Mouse (Mus musculus): ENCODE data around the gene Nbeal1. TPM values are rescaled to one million over a fixed set of nuclear protein-coding genes. Genes with fewer than 3 reads are reported as not detected.
"Not testable (repeated sequence)": the region's sequence is repeated elsewhere in the genome, so short reads cannot be mapped to it uniquely, and the experiment has no call there.

Nbeal1 gene
- polyA plus RNA-seq, 1 experiment from 2014 or later, result 9.5 TPM

DNA sequence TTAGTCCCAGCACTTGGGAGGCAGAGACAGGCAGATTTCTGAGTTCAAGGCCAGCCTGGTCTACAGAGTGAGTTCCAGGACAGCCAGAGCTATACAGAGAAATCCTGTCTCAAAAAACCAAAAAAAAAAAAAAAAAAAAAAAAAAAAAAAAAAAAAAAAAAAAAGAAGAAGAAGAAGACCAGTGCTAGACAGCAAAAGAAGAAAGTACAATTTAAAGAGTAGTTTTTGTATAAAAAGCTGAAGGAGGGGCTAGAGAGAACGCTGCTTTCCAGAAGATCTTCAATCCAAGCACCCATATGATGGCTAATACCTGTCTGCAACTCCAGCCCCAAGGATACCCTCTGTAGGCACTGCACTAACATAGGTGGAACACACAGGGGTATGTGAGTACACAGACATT, 2.6 kb upstream of the Nbeal1 start:
- not testable (repeated sequence) for H3K36me3 ChIP-seq (ENCODE audit: control insufficient read depth, insufficient read depth, low read length); H3K4me1 ChIP-seq (replicated peaks; ENCODE audit: control insufficient read depth, insufficient read depth, low read length); H3K4me3 ChIP-seq (ENCODE audit: low read depth, low read length); ATAC-seq (replicated peaks; ENCODE audit: low FRiP score); H3K4me2 ChIP-seq (ENCODE audit: low read depth, low read length, severe bottlenecking); DNase-seq (ENCODE audit: low spot score); H3K27me3 ChIP-seq (ENCODE audit: control insufficient read depth, insufficient read depth, low read length); H3K27ac ChIP-seq (ENCODE audit: low read depth, low read length); H3K9ac ChIP-seq (ENCODE audit: low read length); H3K9me3 ChIP-seq (ENCODE audit: control insufficient read depth, low read length)
- 97% methylated on average over 1 of the region's 1 CpGs for WGBS

DNA sequence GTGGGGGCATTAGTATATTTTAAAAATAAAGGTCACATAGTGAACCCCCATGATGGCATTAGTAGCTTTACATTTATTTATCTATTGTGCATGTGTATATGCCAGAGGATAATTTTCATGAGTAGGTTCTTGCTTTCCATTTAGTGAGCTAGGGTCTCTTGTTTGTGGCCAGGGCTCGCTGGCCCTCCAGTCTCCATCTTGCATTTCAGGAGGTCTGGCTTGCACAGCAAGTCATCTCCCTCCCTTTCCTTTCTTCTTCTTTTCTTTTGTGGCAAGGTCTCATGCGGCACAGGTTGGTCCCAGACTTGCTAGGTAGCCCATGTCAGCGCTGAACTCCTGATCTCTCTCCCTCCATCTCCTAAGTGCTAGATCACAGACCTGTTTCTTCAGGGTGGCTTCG, 1.0 kb upstream of the Nbeal1 start:
- DNase-seq (ENCODE audit: low spot score), result peak; percentile 48
- H3K9ac ChIP-seq (ENCODE audit: low read length), result no peak overlapping the region; the same call in 1 of the 2 replicates

DNA sequence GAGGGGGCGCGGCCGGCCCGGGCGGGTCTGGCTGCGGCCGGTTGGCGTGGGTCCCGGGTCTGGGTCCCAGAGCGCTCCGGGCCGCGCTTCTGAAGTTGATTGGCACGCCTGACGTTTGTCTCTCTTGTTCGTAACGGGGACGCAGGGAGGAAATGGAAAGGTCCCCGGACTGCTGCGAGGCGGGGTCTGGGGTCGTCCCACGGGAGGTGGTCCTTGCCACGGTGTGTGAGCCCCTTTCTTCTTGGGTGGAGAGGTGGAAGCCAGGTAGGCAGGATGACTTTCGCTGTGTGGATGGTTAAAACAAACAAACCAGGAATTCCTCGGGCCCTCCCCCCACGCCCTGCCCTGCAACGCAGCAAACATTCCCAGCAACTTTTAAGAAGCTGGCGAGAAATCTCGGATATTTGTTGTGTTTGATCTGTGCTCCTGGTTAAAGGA, 404 bp downstream of the Nbeal1 start:
- under 1% methylated on average over 29 of the region's 30 CpGs for WGBS
- H3K4me2 ChIP-seq (ENCODE audit: low read depth, low read length, severe bottlenecking), result peak overlapping the region; percentile 62
- H3K9me3 ChIP-seq (ENCODE audit: control insufficient read depth, low read length), result no peaks in the 10 kb centered on the region
- no peaks in the 10 kb centered on the region for H3K27me3 ChIP-seq (ENCODE audit: control insufficient read depth, insufficient read depth, low read length)
- H3K36me3 ChIP-seq (ENCODE audit: control insufficient read depth, insufficient read depth, low read length), result no peaks in the 10 kb centered on the region
- 0 out of 2 replicates have a peak, but pooled peaks cover 2% of the 10 kb centered on the region for H3K4me1 ChIP-seq (replicated peaks; ENCODE audit: control insufficient read depth, insufficient read depth, low read length)
- H3K27ac ChIP-seq (ENCODE audit: low read depth, low read length), result peak overlapping the region; percentile 81
- ATAC-seq (replicated peaks; ENCODE audit: low FRiP score) (peak; percentile 84), DNase-seq (ENCODE audit: low spot score) (no peak)
- peak overlapping the region; percentile 80 for H3K9ac ChIP-seq (ENCODE audit: low read length)
- peak overlapping the region; percentile 72 for H3K4me3 ChIP-seq (ENCODE audit: low read depth, low read length)

More for the DNA sequence above, 1.0 kb upstream of the Nbeal1 start:
- Histone ChIP-seq H3K4me3 (ENCODE audit: low read depth, low read length) (peak overlapping the region; percentile 72), H3K4me2 (ENCODE audit: low read depth, low read length, severe bottlenecking) (peak overlapping the region; percentile 54; the same call in 1 of the 2 replicates), H3K27ac (ENCODE audit: low read depth, low read length) (no peak overlapping the region), H3K27me3 (ENCODE audit: control insufficient read depth, insufficient read depth, low read length) (no peaks in the 10 kb centered on the region), H3K9me3 (ENCODE audit: control insufficient read depth, low read length) (no peaks in the 10 kb centered on the region), H3K4me1 (replicated peaks; ENCODE audit: control insufficient read depth, insufficient read depth, low read length) (0 out of 2 replicates have a peak, but pooled peaks cover 2% of the 10 kb centered on the region), H3K36me3 (ENCODE audit: control insufficient read depth, insufficient read depth, low read length) (no peaks in the 10 kb centered on the region)
- no peak for ATAC-seq (replicated peaks; ENCODE audit: low FRiP score)
- 19% methylated on average over 4 of the region's 4 CpGs for WGBS

DNA sequence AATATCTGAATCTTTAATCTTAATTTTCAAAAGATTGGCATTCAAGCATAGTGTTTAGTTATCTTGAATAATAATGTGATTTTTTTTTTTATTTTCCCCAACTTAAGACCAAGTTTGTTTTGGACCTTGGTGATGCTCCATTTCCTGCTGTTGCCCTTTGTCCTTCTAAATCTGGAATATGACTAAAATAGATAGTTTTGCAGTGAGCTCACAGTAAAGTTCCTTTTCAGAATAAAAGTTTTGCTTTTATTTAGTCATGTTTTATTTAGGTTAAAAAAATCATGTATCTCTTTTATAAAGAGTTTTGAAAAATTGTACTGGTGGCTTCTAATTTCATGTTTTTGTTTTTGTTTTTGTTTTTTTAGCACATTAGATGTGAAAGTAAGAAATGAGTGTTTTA, 8.1 kb downstream of the Nbeal1 start:
- Histone ChIP-seq H3K27me3 (ENCODE audit: control insufficient read depth, insufficient read depth, low read length) (no peaks in the 10 kb centered on the region), H3K9me3 (ENCODE audit: control insufficient read depth, low read length) (no peaks in the 10 kb centered on the region), H3K27ac (ENCODE audit: low read depth, low read length) (no peak overlapping the region), H3K4me1 (replicated peaks; ENCODE audit: control insufficient read depth, insufficient read depth, low read length) (no peaks in the 10 kb centered on the region), H3K4me3 (ENCODE audit: low read depth, low read length) (no peak overlapping the region), H3K4me2 (ENCODE audit: low read depth, low read length, severe bottlenecking) (no peak overlapping the region), H3K36me3 (ENCODE audit: control insufficient read depth, insufficient read depth, low read length) (no peaks in the 10 kb centered on the region), H3K9ac (ENCODE audit: low read length) (no peak overlapping the region)
- DNase-seq (ENCODE audit: low spot score), result no peak
- ATAC-seq (replicated peaks; ENCODE audit: low FRiP score), result no peak

DNA sequence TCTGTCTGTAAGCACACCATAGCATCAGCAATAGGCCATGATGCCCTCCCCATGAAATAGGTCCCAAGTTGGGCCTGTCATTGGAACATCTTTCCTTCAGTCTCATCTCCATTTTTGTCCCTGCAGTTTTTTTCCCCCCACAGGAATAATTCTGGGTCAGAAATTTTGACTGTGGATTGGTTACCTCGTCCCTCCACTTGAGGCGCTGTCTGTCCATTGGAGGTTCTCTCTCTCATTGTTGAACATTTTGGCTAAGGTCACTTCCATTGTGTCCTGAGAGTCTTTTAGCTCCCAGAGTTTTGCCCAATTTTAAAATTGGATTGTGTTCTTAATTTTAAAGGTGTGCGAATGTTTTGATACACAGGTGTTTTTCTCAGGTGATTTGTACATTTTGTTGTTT, 16.4 kb downstream of the Nbeal1 start:
- no peak overlapping the region for H3K4me3 ChIP-seq (ENCODE audit: low read depth, low read length)
- ATAC-seq (replicated peaks; ENCODE audit: low FRiP score) (no peak), DNase-seq (ENCODE audit: low spot score) (no peak)
- no peak overlapping the region for H3K27ac ChIP-seq (ENCODE audit: low read depth, low read length)
- peaks cover 1% of the 10 kb centered on the region; the same call in 1 of the 2 replicates for H3K36me3 ChIP-seq (ENCODE audit: control insufficient read depth, insufficient read depth, low read length)
- WGBS, result 68% methylated on average over 3 of the region's 3 CpGs
- H3K9ac ChIP-seq (ENCODE audit: low read length), result no peak overlapping the region
- H3K4me2 ChIP-seq (ENCODE audit: low read depth, low read length, severe bottlenecking), result no peak overlapping the region
- H3K4me1 ChIP-seq (replicated peaks; ENCODE audit: control insufficient read depth, insufficient read depth, low read length), result no peaks in the 10 kb centered on the region
- H3K27me3 ChIP-seq (ENCODE audit: control insufficient read depth, insufficient read depth, low read length), result no peaks in the 10 kb centered on the region
- no peaks in the 10 kb centered on the region for H3K9me3 ChIP-seq (ENCODE audit: control insufficient read depth, low read length)

DNA sequence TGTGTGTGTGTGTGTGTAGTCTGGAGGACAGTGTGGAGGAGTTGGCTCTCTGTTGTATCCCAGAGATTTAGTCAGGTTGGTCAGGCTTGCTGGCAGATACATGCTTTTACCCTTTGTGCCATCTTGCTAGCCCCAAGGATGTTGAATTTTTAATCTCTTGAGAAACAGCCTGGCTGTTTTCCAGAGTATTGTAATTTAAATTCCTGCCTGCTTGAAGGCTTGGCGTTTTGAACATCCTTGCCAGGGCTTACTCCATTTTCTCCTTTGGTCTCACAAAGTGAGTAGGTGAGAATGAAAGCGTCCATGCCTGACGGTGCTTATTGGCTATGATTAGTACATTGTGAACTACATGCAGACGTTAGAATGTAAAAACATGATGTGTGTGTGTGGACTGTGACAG, 18.6 kb downstream of the Nbeal1 start:
- no peak for ATAC-seq (replicated peaks; ENCODE audit: low FRiP score)
- no peak overlapping the region for H3K9ac ChIP-seq (ENCODE audit: low read length)
- no peak overlapping the region for H3K4me3 ChIP-seq (ENCODE audit: low read depth, low read length)
- no peak for DNase-seq (ENCODE audit: low spot score)
- WGBS, result 85% methylated on average over 4 of the region's 4 CpGs
- peaks cover 3% of the 10 kb centered on the region; the same call in 1 of the 2 replicates for H3K36me3 ChIP-seq (ENCODE audit: control insufficient read depth, insufficient read depth, low read length)
- H3K27me3 ChIP-seq (ENCODE audit: control insufficient read depth, insufficient read depth, low read length), result no peaks in the 10 kb centered on the region
- no peaks in the 10 kb centered on the region for H3K4me1 ChIP-seq (replicated peaks; ENCODE audit: control insufficient read depth, insufficient read depth, low read length)
- H3K27ac ChIP-seq (ENCODE audit: low read depth, low read length), result no peak overlapping the region
- no peaks in the 10 kb centered on the region for H3K9me3 ChIP-seq (ENCODE audit: control insufficient read depth, low read length)
- no peak overlapping the region for H3K4me2 ChIP-seq (ENCODE audit: low read depth, low read length, severe bottlenecking)

DNA sequence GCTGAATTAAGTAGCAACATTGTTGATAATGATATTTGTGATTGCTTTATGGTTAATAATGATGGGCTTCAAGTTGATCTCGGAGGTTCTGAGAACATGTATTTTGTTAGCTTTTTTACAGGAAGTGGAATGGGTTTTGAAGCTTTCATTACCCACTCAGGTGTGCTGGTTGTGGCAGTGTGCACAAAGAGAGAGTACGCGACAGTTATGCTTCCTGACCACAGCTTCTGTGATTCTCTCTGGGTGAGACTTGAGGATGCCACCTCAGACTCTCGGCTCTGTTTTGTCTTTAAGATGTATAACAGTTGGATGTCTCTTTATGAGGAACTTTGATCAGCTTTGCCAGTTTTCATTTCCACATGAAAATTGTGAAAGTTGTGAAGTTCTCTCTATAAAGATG, 55.9 kb downstream of the Nbeal1 start:
- ATAC-seq (replicated peaks; ENCODE audit: low FRiP score) (no peak), DNase-seq (ENCODE audit: low spot score) (no peak)
- Histone ChIP-seq H3K36me3 (ENCODE audit: control insufficient read depth, insufficient read depth, low read length) (no peaks in the 10 kb centered on the region), H3K9ac (ENCODE audit: low read length) (no peak overlapping the region), H3K4me2 (ENCODE audit: low read depth, low read length, severe bottlenecking) (no peak overlapping the region), H3K4me3 (ENCODE audit: low read depth, low read length) (no peak overlapping the region), H3K9me3 (ENCODE audit: control insufficient read depth, low read length) (no peaks in the 10 kb centered on the region; the same call in 1 of the 2 replicates), H3K27ac (ENCODE audit: low read depth, low read length) (no peak overlapping the region), H3K4me1 (replicated peaks; ENCODE audit: control insufficient read depth, insufficient read depth, low read length) (no peaks in the 10 kb centered on the region), H3K27me3 (ENCODE audit: control insufficient read depth, insufficient read depth, low read length) (no peaks in the 10 kb centered on the region)
- 95% methylated on average over 4 of the region's 4 CpGs for WGBS

DNA sequence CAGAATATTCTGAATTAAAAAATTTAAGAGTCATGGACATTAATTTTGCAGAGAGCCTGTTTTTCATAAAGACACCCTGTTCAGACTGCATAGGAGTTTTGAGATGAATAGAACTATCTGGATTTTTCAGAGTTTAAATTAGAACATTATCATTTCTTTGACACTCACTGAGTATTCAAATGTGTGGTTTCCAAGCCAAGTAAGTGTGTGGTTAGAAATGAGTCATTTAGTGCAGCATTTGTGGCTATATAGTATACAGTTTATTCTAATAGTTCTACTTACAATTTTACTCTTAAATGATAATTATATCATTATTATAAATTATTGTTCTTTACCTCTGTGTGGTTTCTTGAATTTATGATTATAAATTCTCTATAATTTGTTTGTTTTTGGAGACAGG, 60.0 kb downstream of the Nbeal1 start:
- Histone ChIP-seq H3K9ac (ENCODE audit: low read length) (no peak overlapping the region), H3K27ac (ENCODE audit: low read depth, low read length) (no peak overlapping the region), H3K4me2 (ENCODE audit: low read depth, low read length, severe bottlenecking) (no peak overlapping the region), H3K9me3 (ENCODE audit: control insufficient read depth, low read length) (no peaks in the 10 kb centered on the region; the same call in 1 of the 2 replicates), H3K4me1 (replicated peaks; ENCODE audit: control insufficient read depth, insufficient read depth, low read length) (no peaks in the 10 kb centered on the region), H3K27me3 (ENCODE audit: control insufficient read depth, insufficient read depth, low read length) (no peaks in the 10 kb centered on the region), H3K36me3 (ENCODE audit: control insufficient read depth, insufficient read depth, low read length) (no peaks in the 10 kb centered on the region), H3K4me3 (ENCODE audit: low read depth, low read length) (no peak overlapping the region)
- DNase-seq (ENCODE audit: low spot score) (no peak), ATAC-seq (replicated peaks; ENCODE audit: low FRiP score) (no peak)

DNA sequence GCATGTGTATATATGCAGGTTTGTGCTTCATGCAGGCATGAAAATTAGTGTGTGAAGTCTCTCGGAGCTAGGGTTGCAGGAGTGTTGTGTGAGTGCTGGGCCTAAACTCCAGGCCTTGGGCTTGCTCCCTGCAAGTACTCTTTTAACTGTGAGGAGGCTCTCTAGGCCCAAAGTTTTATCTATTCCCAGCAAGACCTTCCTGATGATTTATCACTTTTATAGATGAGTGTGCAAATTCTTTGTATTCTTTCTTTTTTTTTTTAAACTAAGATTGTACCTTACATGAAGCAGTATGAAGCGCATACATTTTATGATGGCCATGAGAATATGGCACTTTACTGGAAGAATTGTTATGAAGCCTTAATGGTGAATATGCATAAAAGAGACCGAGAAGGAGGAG, 87.7 kb downstream of the Nbeal1 start:
- Histone ChIP-seq H3K9me3 (ENCODE audit: control insufficient read depth, low read length) (no peaks in the 10 kb centered on the region), H3K27ac (ENCODE audit: low read depth, low read length) (no peak overlapping the region), H3K4me2 (ENCODE audit: low read depth, low read length, severe bottlenecking) (no peak overlapping the region), H3K36me3 (ENCODE audit: control insufficient read depth, insufficient read depth, low read length) (no peaks in the 10 kb centered on the region), H3K4me1 (replicated peaks; ENCODE audit: control insufficient read depth, insufficient read depth, low read length) (no peaks in the 10 kb centered on the region), H3K27me3 (ENCODE audit: control insufficient read depth, insufficient read depth, low read length) (no peaks in the 10 kb centered on the region), H3K4me3 (ENCODE audit: low read depth, low read length) (no peak overlapping the region), H3K9ac (ENCODE audit: low read length) (no peak overlapping the region)
- no peak for DNase-seq (ENCODE audit: low spot score)
- ATAC-seq (replicated peaks; ENCODE audit: low FRiP score), result no peak
- WGBS, result 93% methylated on average over 3 of the region's 3 CpGs

Data from forebrain, embryonic 11.5 days (tissue).